Comparison of ENCODE assay signal across 8 mouse cellular contexts in the genomic region with DNA sequence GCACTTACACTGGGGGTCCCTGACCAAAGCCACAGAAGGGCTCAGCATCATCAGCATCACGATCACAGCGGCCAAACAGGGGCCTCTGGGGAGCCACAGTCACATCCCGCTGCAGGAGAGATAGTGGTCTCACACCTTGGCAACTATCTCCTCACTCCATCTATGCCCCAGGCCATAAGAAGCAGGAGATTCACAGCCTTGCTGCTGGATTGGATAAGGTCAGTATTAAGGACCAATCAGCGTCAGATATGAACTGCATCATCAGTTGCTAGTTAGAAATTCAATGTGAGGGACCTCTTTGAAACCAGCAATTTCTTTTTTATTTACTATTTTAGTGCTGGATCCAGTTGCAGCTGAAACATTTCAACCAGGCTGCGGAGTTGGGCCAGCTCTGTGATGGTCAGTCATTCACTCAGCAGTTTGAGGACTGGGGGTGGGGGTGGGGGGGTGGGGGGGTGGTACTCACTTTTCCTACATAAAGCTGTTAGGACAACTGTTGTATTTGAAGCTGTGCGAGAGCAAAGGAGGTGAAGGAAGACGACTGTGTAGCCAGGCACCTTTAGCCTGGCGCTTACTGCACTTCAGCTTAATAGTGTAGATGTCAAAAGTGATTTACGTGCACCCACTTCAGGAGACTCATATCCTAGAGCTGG. TPM values are rescaled to one million over a fixed set of nuclear protein-coding genes. Genes with fewer than 3 reads are reported as not detected.
DNase-seq lines count a peak whose midpoint lies in the region; ATAC-seq and TF ChIP-seq lines count a peak whose summit lies in the region.

No protein-coding gene starts in this region.

- intact Hi-C loops in gastrocnemius, postnatal 14 days (cut with DNase I; ENCODE audit: low total_unique reads) = no loop called here

- no peaks in the 10 kb centered on the region for H3K4me1 ChIP-seq in G1E (ENCODE audit: insufficient read depth, low read depth, low read length)
- H3K4me1 ChIP-seq in forebrain, embryonic 11.5 days (replicated peaks; ENCODE audit: control insufficient read depth, insufficient read depth, low read length) = no peaks in the 10 kb centered on the region
- H3K4me1 ChIP-seq in hindbrain, embryonic 11.5 days (replicated peaks; ENCODE audit: control insufficient read depth, insufficient read depth, low read length) = no peaks in the 10 kb centered on the region

- H3K9ac ChIP-seq in forebrain, embryonic 11.5 days (ENCODE audit: low read length) = peak overlapping the region; percentile 90; the same call in 1 of the 2 replicates
- H3K9ac ChIP-seq in hindbrain, embryonic 11.5 days (ENCODE audit: low read depth, low read length) = no peak overlapping the region; the same call in 1 of the 2 replicates

- peak; percentile 9 for DNase-seq in G1E (ENCODE audit: low spot score)
- peak; percentile 93 for DNase-seq in brain, embryonic 14.5 days (ENCODE audit: low read depth)
- DNase-seq in forebrain, embryonic 11.5 days (ENCODE audit: low spot score) = peak; percentile 57
- DNase-seq in hindbrain, embryonic 11.5 days (ENCODE audit: low spot score) = peak; percentile 77
- peak; percentile 58 to 68 for DNase-seq in layer of hippocampus, postnatal 10 days (ENCODE audit: low spot score in 2 of 2)
- peak; percentile 69 for DNase-seq in lung, postnatal 14 days
- DNase-seq in right cerebral cortex, postnatal 10 days (ENCODE audit: low spot score in 2 of 2) = peak; percentile 68 to 80
- no peak for DNase-seq in gastrocnemius, postnatal 14 days

- TF ChIP-seq POLR2A in brain, embryonic 14.5 days (IDR thresholded peaks at IDR 0.05; ENCODE audit: borderline replicate concordance, extremely low read depth, insufficient read depth, insufficient read length, poor library complexity, severe bottlenecking) = no peak

- no peak; the same call in 1 of the 2 replicates for ATAC-seq in G1E (ENCODE audit: extremely low read depth, insufficient number of reproducible peaks, low FRiP score, poor library complexity, severe bottlenecking)
- peak; percentile 75 for ATAC-seq in forebrain, embryonic 11.5 days (replicated peaks; ENCODE audit: low FRiP score)
- ATAC-seq in hindbrain, embryonic 11.5 days (ENCODE audit: low FRiP score) = peak; percentile 88

- WGBS in forebrain, embryonic 11.5 days = 16% methylated on average over 9 of the region's 9 CpGs
- 15% methylated on average over 9 of the region's 9 CpGs for WGBS in hindbrain, embryonic 11.5 days

- no peak for TF ChIP-seq CTCF in G1E (IDR thresholded peaks at IDR 0.05; ENCODE audit: low read depth, low read length)
- TF ChIP-seq CTCF in brain, embryonic 14.5 days (IDR thresholded peaks at IDR 0.05; ENCODE audit: borderline replicate concordance, extremely low read depth, insufficient read depth, insufficient read length) = no peak

- H3K9me3 ChIP-seq in G1E (replicated peaks) = no peaks in the 10 kb centered on the region
- H3K9me3 ChIP-seq in forebrain, embryonic 11.5 days (ENCODE audit: control insufficient read depth, low read length) = no peaks in the 10 kb centered on the region
- no peaks in the 10 kb centered on the region for H3K9me3 ChIP-seq in hindbrain, embryonic 11.5 days (ENCODE audit: control insufficient read depth, low read length)

- no peak overlapping the region for H3K27ac ChIP-seq in forebrain, embryonic 11.5 days (ENCODE audit: low read depth, low read length)
- peak overlapping the region; percentile 97 for H3K27ac ChIP-seq in hindbrain, embryonic 11.5 days (ENCODE audit: low read depth, low read length)

- H3K36me3 ChIP-seq in G1E (replicated peaks) = no peaks in the 10 kb centered on the region
- no peaks in the 10 kb centered on the region for H3K36me3 ChIP-seq in forebrain, embryonic 11.5 days (ENCODE audit: control insufficient read depth, insufficient read depth, low read length)
- no peaks in the 10 kb centered on the region for H3K36me3 ChIP-seq in hindbrain, embryonic 11.5 days (ENCODE audit: control insufficient read depth, insufficient read depth, low read length)

- no peak overlapping the region for H3K4me3 ChIP-seq in G1E (ENCODE audit: low read depth, low read length)
- H3K4me3 ChIP-seq in forebrain, embryonic 11.5 days (ENCODE audit: low read depth, low read length) = peak overlapping the region; percentile 51
- peak overlapping the region; percentile 56 for H3K4me3 ChIP-seq in hindbrain, embryonic 11.5 days (ENCODE audit: low read depth, low read length)

- peak overlapping the region; percentile 72; the same call in 1 of the 2 replicates for H3K4me2 ChIP-seq in forebrain, embryonic 11.5 days (ENCODE audit: low read depth, low read length, severe bottlenecking)
- H3K4me2 ChIP-seq in hindbrain, embryonic 11.5 days (replicated peaks; ENCODE audit: low read depth, low read length) = peak overlapping the region; percentile 45; the same call in 1 of the 2 replicates

- peaks cover 17% of the 10 kb centered on the region for H3K27me3 ChIP-seq in G1E (ENCODE audit: insufficient read depth, low read length)
- H3K27me3 ChIP-seq in forebrain, embryonic 11.5 days (ENCODE audit: control insufficient read depth, insufficient read depth, low read length) = no peaks in the 10 kb centered on the region
- H3K27me3 ChIP-seq in hindbrain, embryonic 11.5 days (ENCODE audit: control insufficient read depth, insufficient read depth, low read length) = no peaks in the 10 kb centered on the region

RNA-seq across cellular contexts. Expression of gene BC051142, which starts 0.4 kb away (rescaled TPM):
- not detected in 2 replicates for total RNA-seq in G1E (2014; fragmentation: Nextera tagmentation)
- 0.05 and 0.17 TPM in 2 replicates for total RNA-seq in G1E (2017)
- polyA plus RNA-seq in G1E (2012) = not detected in 2 replicates
- 9.9 and 10.4 TPM in 2 replicates for polyA plus RNA-seq in brain, embryonic 14.5 days (2012; rRNA removed)
- polyA plus RNA-seq in forebrain, embryonic 11.5 days (2014; fragmentation: Nextera tagmentation; extraction: Ambion mirVana) = 1.5 and 2.1 TPM in 2 replicates
- 2.7 and 4.1 TPM in 2 replicates for polyA plus RNA-seq in hindbrain, embryonic 11.5 days (2014; fragmentation: Nextera tagmentation; extraction: Ambion mirVana)
- total RNA-seq in layer of hippocampus, postnatal 10 days (2021) = 1 to 10 TPM; 7.1 to 8.6 TPM
- total RNA-seq in gastrocnemius, postnatal 14 days (2021) = under 1 TPM in 1 of 2 experiments, not detected in 1; 0.21 TPM

RNA-seq across cellular contexts. Expression of gene Btnl1, which starts 21.3 kb away (rescaled TPM):
- not detected in 2 replicates for total RNA-seq in G1E (2014; fragmentation: Nextera tagmentation)
- 0.22 TPM in 1 of 2 replicates, not detected in the other for total RNA-seq in G1E (2017)
- polyA plus RNA-seq in G1E (2012) = not detected in 2 replicates
- polyA plus RNA-seq in brain, embryonic 14.5 days (2012; rRNA removed) = not detected in 2 replicates
- not detected in 2 replicates for polyA plus RNA-seq in forebrain, embryonic 11.5 days (2014; fragmentation: Nextera tagmentation; extraction: Ambion mirVana)
- 0.08 TPM in 1 of 2 replicates, not detected in the other for polyA plus RNA-seq in hindbrain, embryonic 11.5 days (2014; fragmentation: Nextera tagmentation; extraction: Ambion mirVana)
- not detected for total RNA-seq in layer of hippocampus, postnatal 10 days (2021)
- total RNA-seq in gastrocnemius, postnatal 14 days (2021) = not detected

RNA-seq across cellular contexts. Expression of gene Btnl2, which starts 43.6 kb away (rescaled TPM):
- not detected in 2 replicates for total RNA-seq in G1E (2014; fragmentation: Nextera tagmentation)
- 0.05 TPM in 1 of 2 replicates, not detected in the other for total RNA-seq in G1E (2017)
- polyA plus RNA-seq in G1E (2012) = not detected in 2 replicates
- polyA plus RNA-seq in brain, embryonic 14.5 days (2012; rRNA removed) = 0.03 TPM in 2 replicates
- not detected in 2 replicates for polyA plus RNA-seq in forebrain, embryonic 11.5 days (2014; fragmentation: Nextera tagmentation; extraction: Ambion mirVana)
- polyA plus RNA-seq in hindbrain, embryonic 11.5 days (2014; fragmentation: Nextera tagmentation; extraction: Ambion mirVana) = 0.13 TPM in 1 of 2 replicates, not detected in the other
- 1 to 10 TPM in 1 of 2 experiments, under 1 TPM in 1; 0.58 to 1.3 TPM for total RNA-seq in layer of hippocampus, postnatal 10 days (2021)
- under 1 TPM; 0.39 to 0.42 TPM for total RNA-seq in gastrocnemius, postnatal 14 days (2021)
